Mouse (Mus musculus): ENCODE results near the gene Mup5.

DNA sequence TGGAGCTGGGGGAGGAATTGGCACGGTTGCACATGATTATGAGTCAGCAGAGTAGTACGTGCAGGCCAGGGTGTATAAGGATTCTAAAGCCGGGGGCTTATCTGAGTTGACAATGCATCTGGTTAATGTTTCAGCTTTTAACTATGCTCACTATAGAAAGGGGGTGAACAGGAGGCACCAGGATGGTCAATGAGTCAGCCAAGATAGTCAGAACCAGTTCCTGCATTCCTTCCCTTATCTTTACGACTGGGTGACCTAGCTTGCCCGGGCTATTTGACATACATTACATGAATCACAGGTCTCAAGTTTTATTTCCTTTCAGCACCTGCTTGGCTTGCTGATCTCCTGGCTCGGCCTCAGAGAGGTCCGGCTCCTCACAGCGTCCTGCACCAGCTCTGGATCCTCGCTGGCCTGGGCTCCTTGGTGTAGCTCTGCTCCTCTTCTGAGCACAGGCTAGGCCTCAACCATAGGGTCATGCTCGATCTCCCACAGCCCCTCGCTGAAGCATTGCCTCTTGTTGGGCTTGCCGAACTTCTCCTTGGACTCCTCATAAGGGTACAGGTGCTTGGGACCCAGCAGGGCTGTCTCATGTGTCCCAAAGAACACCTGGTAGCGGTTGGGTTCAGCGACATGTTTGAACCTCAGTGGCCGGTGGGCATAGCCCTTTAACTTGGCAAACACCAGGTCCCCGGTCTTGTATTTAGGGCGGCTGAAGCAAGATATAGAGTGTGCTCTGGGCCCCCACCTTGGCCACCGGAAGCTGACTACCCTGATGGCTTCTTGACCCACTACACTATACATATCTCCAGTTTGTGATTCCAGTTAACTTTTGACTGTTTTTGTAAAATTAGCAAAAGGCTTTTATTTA is 21.0 kb upstream of the Mup5 start:
- TF ChIP-seq RAD21 (IDR thresholded peaks at IDR 0.05; ENCODE audit: low read depth, low read length) (no peak), CTCF (conservative IDR thresholded peaks at IDR 0.05 in 1 of 2, IDR thresholded peaks at IDR 0.05 in 1 of 2; ENCODE audit: low read depth in 2 of 2, low read length in 2 of 2) (no peak), USF1 (IDR thresholded peaks at IDR 0.05; ENCODE audit: low read depth, low read length) (no peak), ELF1 (IDR thresholded peaks at IDR 0.05; ENCODE audit: low read depth, low read length) (no peak), E2F4 (IDR thresholded peaks at IDR 0.05; ENCODE audit: insufficient replicate concordance, low read depth, low read length) (no peak), MAX (IDR thresholded peaks at IDR 0.05; ENCODE audit: low read length) (no peak)
